Mouse (Mus musculus) liver, embryonic 13.5 days (tissue): ENCODE measurements around the gene Vax1. TPM values are rescaled to one million over a fixed set of nuclear protein-coding genes. Genes with fewer than 3 reads are reported as not detected.

ENCODE experiments used
- ATAC-seq: fragments of 200-750 bp; cut with Nextera tagmentation; 2 replicates; pipeline ENCODE4 v1.8.0; 2017; ENCODE audit warnings: low read depth, mild to moderate bottlenecking, moderate number of reproducible peaks, moderate library complexity
- DNase-seq: peaks from one replicate; pipeline ENCODE4 v3.0.0; 2022
- H3K27ac ChIP-seq: fragments of 300-500 bp; sonication (generic); 2 replicates; pipeline ENCODE4 v1.5.1; 2015; ENCODE audit warnings: moderate library complexity, mild to moderate bottlenecking, inconsistent platforms
- H3K27me3 ChIP-seq: fragments of 300-500 bp; sonication (generic); 2 replicates; pipeline ENCODE4 v1.6.1; 2015; ENCODE audit warnings: mild to moderate bottlenecking, inconsistent platforms
- H3K36me3 ChIP-seq: fragments of 300-500 bp; sonication (generic); 2 replicates; pipeline ENCODE4 v1.6.1; 2015; ENCODE audit warnings: mild to moderate bottlenecking, inconsistent platforms
- H3K4me1 ChIP-seq: fragments of 300-500 bp; sonication (generic); replicated peaks from 2 replicates; pipeline ENCODE4 v1.6.1; 2015; ENCODE audit warnings: inconsistent platforms
- H3K4me2 ChIP-seq: fragments of 300-500 bp; sonication (generic); 2 replicates; pipeline ENCODE4 v1.6.1; 2015; ENCODE audit warnings: inconsistent platforms, mild to moderate bottlenecking, moderate library complexity
- H3K4me3 ChIP-seq: fragments of 300-500 bp; sonication (generic); replicated peaks from 2 replicates; pipeline ENCODE4 v1.5.1; 2015; ENCODE audit warnings: mild to moderate bottlenecking, inconsistent platforms
- H3K9ac ChIP-seq: fragments of 300-500 bp; sonication (generic); 2 replicates; pipeline ENCODE4 v1.6.1; 2015; ENCODE audit warnings: mild to moderate bottlenecking, inconsistent platforms
- H3K9me3 ChIP-seq: fragments of 300-500 bp; sonication (generic); replicated peaks from 2 replicates; pipeline ENCODE4 v1.6.1; 2016; ENCODE audit warnings: inconsistent platforms
- WGBS: fragments of 180-500 bp; shearing (Covaris S2); methylation state at CpG from one replicate; pipeline ENCODE4 v1.1.7; 2015; ENCODE audit not compliant: insufficient replicate concordance; 5-methylcytosine and 5-hydroxymethylcytosine counted together
- polyA plus RNA-seq: library from polyadenylated mRNA; unstranded; fragments of >200 nt; fragmentation: Nextera tagmentation; extraction: Ambion mirVana; gene quantifications from 2 replicates; pipeline ENCODE4 v1.2.1, GENCODE M21; 2015

Gene Vax1
- polyA plus RNA-seq, 1 experiment from 2014 or later, result not detected

DNA sequence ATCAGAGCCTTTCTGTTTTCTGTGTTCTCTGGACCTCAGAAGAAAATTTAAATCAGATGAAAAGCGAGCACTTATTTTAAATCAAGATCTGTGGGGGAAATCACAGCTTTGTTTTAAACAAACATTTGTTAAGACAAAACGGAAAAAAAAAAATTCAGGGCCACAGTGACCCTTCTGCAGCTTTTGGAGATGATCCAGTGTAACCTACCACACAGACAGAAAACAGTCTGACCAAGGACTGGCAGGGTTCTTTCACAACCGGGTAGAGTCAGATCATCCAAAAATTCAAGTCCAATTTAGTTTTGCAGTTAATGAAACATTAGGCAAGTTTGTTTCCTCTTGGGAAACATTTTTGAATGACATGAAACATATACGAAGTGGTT, 21.3 kb upstream of the Vax1 start:
- no peak overlapping the region for H3K27ac ChIP-seq
- H3K4me2 ChIP-seq, result no peak overlapping the region
- no peak for DNase-seq
- H3K4me1 ChIP-seq, result peaks cover 4% of the 10 kb centered on the region
- H3K36me3 ChIP-seq, result no peaks in the 10 kb centered on the region
- H3K27me3 ChIP-seq, result peaks cover 95% of the 10 kb centered on the region
- no peak overlapping the region for H3K9ac ChIP-seq
- 11% methylated on average over 4 of the region's 4 CpGs for WGBS
- no peak for ATAC-seq
- H3K9me3 ChIP-seq, result no peaks in the 10 kb centered on the region
- H3K4me3 ChIP-seq, result no peak overlapping the region

DNA sequence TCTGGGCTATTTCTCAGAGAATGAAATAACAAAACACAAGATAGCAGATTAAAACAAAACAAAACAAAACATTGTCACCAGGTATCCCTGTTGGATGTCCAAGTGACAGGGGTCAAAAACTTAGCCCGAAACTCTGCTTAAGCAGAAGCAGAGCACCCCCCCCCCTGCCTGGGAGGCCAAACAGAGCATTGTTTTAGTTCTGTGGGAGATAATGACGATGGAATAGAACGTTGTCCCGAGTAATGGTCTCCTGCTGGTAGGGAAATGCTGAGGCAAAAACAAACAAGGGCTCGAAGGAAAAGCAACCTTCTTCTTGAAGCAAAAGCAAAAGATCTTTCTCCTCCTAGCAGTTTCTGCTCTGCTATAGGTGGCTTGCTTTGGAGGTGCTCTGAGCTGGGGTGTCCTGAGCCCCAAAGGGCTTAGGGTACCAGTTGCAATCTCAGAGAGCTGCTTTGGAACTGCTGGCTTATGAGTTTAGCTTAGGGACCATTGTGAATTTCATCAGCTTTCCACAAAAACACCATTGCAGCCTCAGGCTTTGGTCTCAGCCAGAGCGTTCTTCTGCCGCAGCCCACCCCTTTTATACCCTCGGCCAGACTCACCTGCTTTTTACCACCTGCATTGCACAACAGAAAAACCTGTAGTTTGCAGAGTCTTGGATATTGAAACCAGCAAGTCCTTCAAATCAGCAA, 20.7 kb upstream of the Vax1 start:
- Histone ChIP-seq H3K36me3 (no peaks in the 10 kb centered on the region), H3K4me2 (no peak overlapping the region), H3K27me3 (peaks cover 90% of the 10 kb centered on the region), H3K4me1 (peaks cover 4% of the 10 kb centered on the region), H3K9ac (no peak overlapping the region), H3K27ac (no peak overlapping the region), H3K9me3 (no peaks in the 10 kb centered on the region), H3K4me3 (no peak overlapping the region)
- DNase-seq, result no peak
- 5% methylated on average over 8 of the region's 8 CpGs for whole genome bisulfite sequencing
- no peak for ATAC-seq

DNA sequence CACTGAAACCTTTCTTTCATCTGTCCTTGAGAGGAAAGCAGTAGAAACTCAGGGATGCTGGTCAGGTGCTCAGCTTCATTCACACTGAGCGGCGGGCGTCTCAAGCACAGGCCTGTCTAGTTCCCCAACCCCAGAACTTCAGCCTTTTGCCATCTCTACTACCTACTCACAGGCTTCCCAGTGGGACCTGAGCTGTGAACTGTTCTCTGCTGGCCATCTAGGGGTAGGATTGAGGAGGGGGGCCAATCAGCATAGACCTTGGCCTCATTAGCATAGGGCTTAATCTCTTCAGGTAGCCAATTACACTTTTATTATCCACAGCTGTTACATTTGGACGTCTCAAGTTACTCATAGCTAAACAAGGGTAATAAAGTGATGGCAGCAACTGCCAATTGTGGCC, 19.1 kb upstream of the Vax1 start:
- 22% methylated on average over 4 of the region's 4 CpGs for WGBS
- no peak for ATAC-seq

DNA sequence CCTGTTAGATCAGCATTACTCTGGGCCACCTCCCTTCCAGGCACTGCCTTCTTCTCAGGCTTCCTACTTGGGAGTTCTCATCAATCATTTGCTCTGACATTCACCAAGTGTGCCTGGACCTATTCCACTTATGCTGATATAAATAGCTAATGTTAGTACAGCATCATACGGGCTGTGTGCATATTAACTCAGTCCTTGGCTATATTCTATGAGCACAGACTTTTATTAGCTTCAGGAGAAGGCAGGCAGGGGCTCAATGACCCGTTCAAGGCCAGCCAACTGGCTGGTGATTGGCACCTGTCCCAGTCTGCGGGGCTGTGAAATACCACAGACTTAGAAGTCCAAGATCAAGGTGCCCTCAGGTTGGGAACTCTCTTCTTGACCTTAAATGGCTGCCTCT, 14.1 kb upstream of the Vax1 start:
- Histone ChIP-seq H3K4me2 (no peak overlapping the region), H3K4me1 (no peaks in the 10 kb centered on the region), H3K27me3 (peaks cover 51% of the 10 kb centered on the region), H3K27ac (no peak overlapping the region), H3K9ac (no peak overlapping the region), H3K36me3 (no peaks in the 10 kb centered on the region), H3K9me3 (no peaks in the 10 kb centered on the region), H3K4me3 (no peak overlapping the region)
- WGBS, result 28% methylated on average over 3 of the region's 3 CpGs
- DNase-seq (no peak), ATAC-seq (no peak)

More for the DNA sequence above, 19.1 kb upstream of the Vax1 start:
- no peak for DNase-seq
- Histone ChIP-seq H3K4me1 (peaks cover 3% of the 10 kb centered on the region), H3K27ac (no peak overlapping the region), H3K36me3 (no peaks in the 10 kb centered on the region), H3K27me3 (peaks cover 83% of the 10 kb centered on the region), H3K4me3 (no peak overlapping the region), H3K4me2 (no peak overlapping the region), H3K9ac (no peak overlapping the region), H3K9me3 (no peaks in the 10 kb centered on the region)

DNA sequence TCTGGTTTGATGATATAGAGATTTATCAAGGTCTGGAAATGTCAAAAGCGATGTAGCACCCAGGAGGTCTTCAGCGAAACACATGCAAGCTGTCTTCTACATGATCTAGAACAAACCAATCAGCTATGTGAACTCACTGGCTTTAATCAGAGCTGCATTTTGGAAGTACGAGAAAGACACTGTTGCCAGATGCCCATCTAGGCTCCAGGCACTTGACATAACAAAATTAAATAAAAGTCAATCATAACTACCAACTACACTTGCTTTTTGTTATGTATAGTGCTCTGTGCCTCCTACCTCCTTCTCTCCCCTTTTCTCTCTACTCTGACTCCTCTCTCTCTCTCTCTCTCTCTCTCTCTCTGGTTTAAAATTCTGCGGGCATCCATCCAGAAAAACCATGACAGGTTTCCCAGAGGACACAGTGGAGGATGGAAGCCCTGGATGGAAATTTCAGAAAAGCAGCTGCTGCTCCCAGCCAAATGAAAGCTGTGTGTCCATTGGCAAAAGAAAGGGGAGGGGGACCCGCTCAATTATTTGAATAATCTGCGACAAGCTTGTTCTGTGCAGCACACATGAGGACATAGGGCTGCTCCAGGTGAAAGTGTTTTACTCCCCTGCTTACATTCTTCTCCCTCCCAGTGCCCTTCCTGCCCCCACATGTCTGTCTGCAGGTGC, 3.6 kb upstream of the Vax1 start:
- 15% methylated on average over 6 of the region's 6 CpGs for WGBS
- H3K27me3 ChIP-seq, result peaks cover 84% of the 10 kb centered on the region
- no peak for DNase-seq

DNA sequence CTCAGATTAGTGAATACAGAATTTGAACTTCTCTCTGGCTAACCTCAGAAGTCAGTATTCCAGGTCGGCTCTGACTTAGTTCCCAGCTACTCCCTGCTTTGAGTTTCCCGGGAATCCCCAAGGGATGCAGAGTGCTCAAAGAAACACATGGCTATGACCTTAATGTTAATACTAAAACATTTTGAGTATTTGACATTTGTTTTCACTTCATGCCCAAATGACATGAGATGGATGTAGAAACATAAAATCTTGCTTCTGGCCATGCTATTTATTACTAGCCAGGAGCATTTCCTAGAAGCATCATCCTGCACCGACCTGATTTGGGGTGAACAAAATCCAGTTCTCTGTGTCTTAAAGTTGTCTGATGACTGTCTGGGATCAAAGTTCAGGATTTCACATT, 2.9 kb upstream of the Vax1 start:
- Histone ChIP-seq H3K9ac (no peak overlapping the region), H3K9me3 (no peaks in the 10 kb centered on the region), H3K4me1 (peaks cover 3% of the 10 kb centered on the region), H3K27ac (no peak overlapping the region), H3K27me3 (peaks cover 91% of the 10 kb centered on the region), H3K4me2 (no peak overlapping the region), H3K36me3 (no peaks in the 10 kb centered on the region), H3K4me3 (no peak overlapping the region)
- ATAC-seq (no peak), DNase-seq (no peak)
- 3% methylated on average over 3 of the region's 3 CpGs for WGBS

More for the DNA sequence above, 3.6 kb upstream of the Vax1 start:
- H3K9me3 ChIP-seq, result no peaks in the 10 kb centered on the region
- H3K4me3 ChIP-seq, result no peak overlapping the region
- no peak overlapping the region for H3K4me2 ChIP-seq
- no peak for ATAC-seq
- no peak overlapping the region for H3K27ac ChIP-seq
- H3K9ac ChIP-seq, result no peak overlapping the region
- no peaks in the 10 kb centered on the region for H3K36me3 ChIP-seq
- H3K4me1 ChIP-seq, result peaks cover 3% of the 10 kb centered on the region

DNA sequence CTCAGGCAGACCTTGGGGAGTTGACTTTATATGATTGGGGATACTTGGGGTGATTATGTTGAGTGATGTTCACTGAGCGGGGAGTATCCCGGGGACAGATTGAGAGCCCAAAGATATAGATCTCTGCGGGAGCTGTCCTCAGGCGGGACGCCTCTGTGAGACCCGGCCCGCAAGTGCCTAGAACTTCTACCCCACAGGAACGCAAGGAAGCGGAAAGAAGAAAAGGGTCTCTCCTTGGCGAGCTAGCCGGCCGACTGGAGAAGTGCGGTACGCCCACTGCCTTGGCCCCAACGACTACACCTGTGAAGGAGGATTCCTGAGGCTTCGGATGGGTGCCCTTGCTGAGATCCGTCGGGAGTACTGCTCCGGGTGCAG, 2.0 kb upstream of the Vax1 start:
- Histone ChIP-seq H3K9me3 (no peaks in the 10 kb centered on the region), H3K4me3 (no peak overlapping the region), H3K4me1 (peaks cover 3% of the 10 kb centered on the region), H3K36me3 (no peaks in the 10 kb centered on the region), H3K27ac (no peak overlapping the region), H3K27me3 (peaks cover 98% of the 10 kb centered on the region), H3K4me2 (no peak overlapping the region), H3K9ac (no peak overlapping the region)
- WGBS, result under 1% methylated on average over 19 of the region's 19 CpGs
- no peak for ATAC-seq
- DNase-seq, result no peak

DNA sequence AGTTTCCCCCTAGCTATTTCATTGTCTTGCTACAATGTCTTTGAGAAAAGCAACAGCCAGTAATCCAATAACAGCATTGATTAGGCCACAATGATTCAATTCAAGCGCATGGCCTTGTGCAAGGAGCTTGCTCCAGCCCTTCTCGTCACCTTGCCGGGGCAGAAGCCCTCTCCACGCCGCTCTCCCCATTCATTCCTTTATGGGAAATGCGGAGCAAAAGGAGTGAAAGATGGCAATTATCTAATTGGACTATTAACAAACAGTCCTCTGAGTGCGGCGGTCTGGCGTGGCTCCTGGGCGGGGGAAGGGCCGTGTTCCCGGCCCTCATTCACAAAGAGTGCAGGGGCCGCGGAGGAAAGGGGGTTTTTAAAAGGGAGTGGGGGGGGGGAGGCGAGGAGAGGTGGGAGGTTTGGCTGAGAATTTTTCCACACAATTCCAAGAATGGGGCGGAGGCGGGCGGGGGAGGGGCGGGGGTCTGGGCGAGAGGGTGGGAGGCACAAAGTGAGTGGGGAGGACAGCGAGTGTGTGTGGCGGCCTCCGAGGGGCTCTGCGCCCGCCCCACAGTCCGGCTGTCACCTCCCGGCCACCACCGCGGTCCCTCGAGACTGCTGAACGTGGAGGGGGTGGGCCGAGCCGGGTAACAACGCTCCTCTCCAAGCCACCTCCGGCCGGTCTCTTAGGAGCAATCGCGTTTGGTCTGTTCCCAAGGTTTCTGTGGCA, 1.5 kb upstream of the Vax1 start:
- peaks cover 98% of the 10 kb centered on the region for H3K27me3 ChIP-seq
- 3% methylated on average over 26 of the region's 38 CpGs for WGBS
- no peak overlapping the region for H3K9ac ChIP-seq
- no peaks in the 10 kb centered on the region for H3K36me3 ChIP-seq
- no peak overlapping the region for H3K4me3 ChIP-seq
- no peak overlapping the region for H3K27ac ChIP-seq
- peaks cover 3% of the 10 kb centered on the region for H3K4me1 ChIP-seq
- no peaks in the 10 kb centered on the region for H3K9me3 ChIP-seq
- ATAC-seq, result no peak
- no peak for DNase-seq
- no peak overlapping the region for H3K4me2 ChIP-seq

DNA sequence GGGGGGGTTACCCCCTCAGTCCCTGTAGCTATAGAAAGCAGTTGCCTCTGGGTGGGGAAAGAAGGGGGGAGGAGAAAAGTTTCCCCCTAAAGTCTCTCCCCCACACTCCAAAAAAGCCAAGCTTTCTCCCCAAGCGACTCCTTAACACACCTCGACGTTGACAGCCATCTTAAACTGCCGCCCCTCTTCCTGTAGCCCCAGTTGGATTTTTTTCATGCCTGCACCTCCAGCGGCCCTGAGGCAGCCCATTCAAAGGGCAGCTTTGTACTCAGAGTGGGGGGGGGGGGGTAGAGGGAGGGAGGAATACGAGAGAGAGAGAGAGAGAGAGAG, 875 bp upstream of the Vax1 start:
- Histone ChIP-seq H3K9me3 (no peaks in the 10 kb centered on the region), H3K4me3 (no peak overlapping the region), H3K27ac (no peak overlapping the region), H3K9ac (no peak overlapping the region), H3K27me3 (peaks cover 98% of the 10 kb centered on the region), H3K4me2 (no peak overlapping the region), H3K4me1 (peaks cover 3% of the 10 kb centered on the region), H3K36me3 (no peaks in the 10 kb centered on the region)
- WGBS, result 2% methylated on average over 6 of the region's 6 CpGs
- ATAC-seq (no peak), DNase-seq (no peak)

DNA sequence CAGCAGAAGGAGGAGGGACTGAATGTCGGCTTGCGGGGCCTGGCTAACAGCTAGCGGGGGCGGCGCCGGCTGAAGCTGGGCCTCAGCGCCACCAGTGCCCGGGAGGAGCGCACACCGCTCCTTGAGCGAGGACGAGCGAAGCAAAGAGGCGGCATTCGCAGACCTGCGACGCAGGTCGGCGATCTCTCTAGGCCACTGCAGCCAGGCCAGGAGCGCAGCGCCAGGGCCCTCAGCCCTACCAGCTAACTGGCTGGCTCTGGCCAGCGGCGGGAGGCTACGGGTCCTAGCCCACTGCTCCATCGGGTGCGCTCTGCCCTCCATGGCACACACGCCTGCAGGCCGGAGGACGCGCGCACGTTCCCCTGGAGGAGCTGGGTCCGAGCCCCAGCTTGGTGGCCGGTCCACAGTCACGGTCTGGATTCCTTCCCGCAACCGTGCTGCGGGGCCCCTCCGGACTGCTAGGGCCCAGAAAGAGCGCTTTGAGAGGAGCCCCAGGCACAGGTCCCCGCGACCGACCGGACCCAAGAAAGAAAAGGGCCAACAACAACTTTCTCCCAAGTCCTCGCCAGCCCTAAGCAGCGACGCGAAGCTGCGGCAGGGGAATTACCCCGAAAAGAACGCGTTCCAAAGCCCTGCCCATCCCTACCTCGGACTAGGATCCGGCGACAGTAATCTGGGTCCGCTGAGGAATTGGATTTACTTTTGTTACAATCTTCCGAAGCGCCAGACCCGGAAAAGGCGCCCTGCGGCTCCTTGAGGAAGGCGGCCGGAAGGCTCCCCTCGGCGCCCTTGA, 517 bp downstream of the Vax1 start:
- Histone ChIP-seq H3K36me3 (no peaks in the 10 kb centered on the region), H3K9me3 (no peaks in the 10 kb centered on the region), H3K27me3 (peaks cover 100% of the 10 kb centered on the region), H3K4me2 (peak overlapping the region; percentile 30), H3K4me1 (peaks cover 3% of the 10 kb centered on the region), H3K4me3 (peak overlapping the region; percentile 6; the same call in 1 of the 2 replicates), H3K27ac (no peak overlapping the region), H3K9ac (no peak overlapping the region)
- no peak for DNase-seq
- ATAC-seq, result no peak
- 2% methylated on average over 65 of the region's 65 CpGs for WGBS

DNA sequence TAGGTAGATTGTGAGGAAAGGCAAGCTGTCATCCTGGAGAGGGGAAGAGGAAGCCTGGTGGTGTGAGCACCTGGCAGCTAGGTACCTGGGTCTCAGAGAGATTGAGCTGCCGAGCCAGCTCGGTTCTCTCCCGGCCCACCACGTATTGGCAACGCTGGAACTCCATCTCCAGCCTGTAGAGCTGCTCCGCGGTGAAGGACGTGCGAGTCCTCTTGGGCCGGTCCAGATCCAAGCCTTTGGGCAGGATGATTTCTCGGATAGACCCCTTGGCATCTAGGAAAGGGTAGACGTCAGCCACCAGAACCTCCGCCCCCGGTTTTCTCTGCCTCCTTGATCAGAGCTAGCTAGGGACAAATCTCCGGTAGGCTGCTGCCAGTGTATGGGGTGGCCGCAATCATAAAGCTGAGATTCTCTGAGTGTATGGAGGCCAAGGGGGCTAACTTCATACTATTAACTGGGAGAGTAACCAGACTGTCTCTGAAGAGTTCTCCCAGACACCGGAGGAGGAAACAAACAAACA, 1.4 kb downstream of the Vax1 start:
- 5% methylated on average over 17 of the region's 17 CpGs for WGBS
- no peak for ATAC-seq
- peaks cover 100% of the 10 kb centered on the region for H3K27me3 ChIP-seq

More for the DNA sequence above, 1.4 kb downstream of the Vax1 start:
- Histone ChIP-seq H3K4me3 (no peak overlapping the region), H3K4me2 (no peak overlapping the region), H3K27ac (no peak overlapping the region), H3K4me1 (peaks cover 3% of the 10 kb centered on the region), H3K9me3 (no peaks in the 10 kb centered on the region), H3K36me3 (no peaks in the 10 kb centered on the region), H3K9ac (no peak overlapping the region)
- DNase-seq, result no peak
